Mouse (Mus musculus) stomach, embryonic 16.5 days (tissue): ENCODE results near the gene Grk3. TPM values are rescaled to one million over a fixed set of nuclear protein-coding genes. Genes with fewer than 3 reads are reported as not detected.

Experiments used
- ATAC-seq: fragments of 200-750 bp; cut with Nextera tagmentation; 2 replicates; pipeline ENCODE4 v1.8.0; 2017; ENCODE audit warnings: moderate number of reproducible peaks, moderate TSS enrichment; ENCODE audit not compliant: insufficient read depth, low FRiP score
- H3K27ac ChIP-seq: fragments of 300-500 bp; sonication (generic); 2 replicates; pipeline ENCODE4 v1.5.1; 2014; ENCODE audit warnings: low read length
- H3K27me3 ChIP-seq: fragments of 300-500 bp; sonication (generic); 2 replicates; pipeline ENCODE4 v1.6.1; 2014; ENCODE audit warnings: low read length, control low read depth, mixed read lengths; ENCODE audit not compliant: control insufficient read depth, insufficient read depth
- H3K36me3 ChIP-seq: fragments of 300-500 bp; sonication (generic); 2 replicates; pipeline ENCODE4 v1.6.1; 2014; ENCODE audit warnings: low read length; ENCODE audit not compliant: control insufficient read depth, insufficient read depth
- H3K4me1 ChIP-seq: fragments of 300-500 bp; sonication (generic); 2 replicates; pipeline ENCODE4 v1.6.1; 2014; ENCODE audit warnings: low read length, control low read depth, mixed read lengths; ENCODE audit not compliant: control insufficient read depth, insufficient read depth
- H3K4me2 ChIP-seq: fragments of 300-500 bp; sonication (generic); 2 replicates; pipeline ENCODE4 v1.6.1; 2014; ENCODE audit warnings: low read depth, low read length, mixed read lengths
- H3K4me3 ChIP-seq: fragments of 300-500 bp; sonication (generic); replicated peaks from 2 replicates; pipeline ENCODE4 v1.5.1; 2014; ENCODE audit warnings: mild to moderate bottlenecking, low read length
- H3K9ac ChIP-seq: fragments of 300-500 bp; sonication (generic); 2 replicates; pipeline ENCODE4 v1.6.1; 2014; ENCODE audit warnings: low read length
- H3K9me3 ChIP-seq: fragments of 300-500 bp; sonication (generic); replicated peaks from 2 replicates; pipeline ENCODE4 v1.6.1; 2016; ENCODE audit warnings: low read length, control low read depth; ENCODE audit not compliant: control insufficient read depth
- WGBS: fragments of 180-500 bp; shearing (Covaris S2); extraction: QIAGEN DNeasy Blood & Tissue Kit; methylation state at CpG from one replicate; pipeline ENCODE4 v1.1.7; 2014; 5-methylcytosine and 5-hydroxymethylcytosine counted together
- polyA plus RNA-seq: library from polyadenylated mRNA; unstranded; fragments of >200 nt; fragmentation: Nextera tagmentation; extraction: Ambion mirVana; gene quantifications from 2 replicates; pipeline ENCODE4 v1.2.1, GENCODE M21; 2015

The Grk3 gene
- polyA plus RNA-seq, 1 experiment from 2014 or later, result 14.9 TPM

- no peak overlapping the region for H3K9ac ChIP-seq
- no peaks in the 10 kb centered on the region for H3K9me3 ChIP-seq
- H3K27me3 ChIP-seq, result no peaks in the 10 kb centered on the region; the same call in 1 of the 2 replicates
- peak; percentile 29; the same call in 1 of the 2 replicates for ATAC-seq
- 0 out of 2 replicates have a peak, but pooled peaks cover 4% of the 10 kb centered on the region for H3K4me1 ChIP-seq
- no peak overlapping the region for H3K4me3 ChIP-seq
- 20% methylated on average over 4 of the region's 4 CpGs for WGBS
- no peak overlapping the region for H3K4me2 ChIP-seq
- no peak overlapping the region for H3K27ac ChIP-seq
- no peaks in the 10 kb centered on the region for H3K36me3 ChIP-seq
Measured at GRCm38 (mm10) chr5:112876846-112877390, 138.7 kb downstream of the Grk3 start.

GRCm38 (mm10) chr5:112872999-112873398, 142.6 kb downstream of the Grk3 start:
- no peak for ATAC-seq

GRCm38 (mm10) chr5:112870729-112871128, 144.9 kb downstream of the Grk3 start:
- Histone ChIP-seq H3K9me3 (no peaks in the 10 kb centered on the region), H3K36me3 (no peaks in the 10 kb centered on the region), H3K4me1 (no peaks in the 10 kb centered on the region), H3K27ac (no peak overlapping the region), H3K9ac (no peak overlapping the region), H3K4me3 (no peak overlapping the region), H3K4me2 (no peak overlapping the region), H3K27me3 (no peaks in the 10 kb centered on the region; the same call in 1 of the 2 replicates)
- WGBS, result 20% methylated on average over 9 of the region's 9 CpGs
- ATAC-seq, result 0 out of 2 replicates have a peak, but pooled peaks have one; percentile 22

More at GRCm38 (mm10) chr5:112872999-112873398, 142.6 kb downstream of the Grk3 start:
- WGBS, result 65% methylated on average over 6 of the region's 6 CpGs
- Histone ChIP-seq H3K27ac (no peak overlapping the region), H3K9me3 (no peaks in the 10 kb centered on the region), H3K9ac (no peak overlapping the region), H3K27me3 (no peaks in the 10 kb centered on the region; the same call in 1 of the 2 replicates), H3K4me2 (no peak overlapping the region), H3K4me1 (0 out of 2 replicates have a peak, but pooled peaks cover 3% of the 10 kb centered on the region), H3K4me3 (no peak overlapping the region), H3K36me3 (no peaks in the 10 kb centered on the region)

GRCm38 (mm10) chr5:112868620-112869019, 147.0 kb downstream of the Grk3 start:
- Histone ChIP-seq H3K9ac (no peak overlapping the region), H3K27me3 (no peaks in the 10 kb centered on the region; the same call in 1 of the 2 replicates), H3K27ac (no peak overlapping the region), H3K4me2 (no peak overlapping the region), H3K9me3 (no peaks in the 10 kb centered on the region), H3K4me3 (no peak overlapping the region), H3K4me1 (no peaks in the 10 kb centered on the region), H3K36me3 (no peaks in the 10 kb centered on the region)
- ATAC-seq, result no peak
- WGBS, result 64% methylated on average over 5 of the region's 5 CpGs

GRCm38 (mm10) chr5:112864719-112865367, 150.7 kb downstream of the Grk3 start:
- H3K9ac ChIP-seq, result no peak overlapping the region
- H3K36me3 ChIP-seq, result no peaks in the 10 kb centered on the region
- H3K27ac ChIP-seq, result no peak overlapping the region
- no peak for ATAC-seq
- no peak overlapping the region for H3K4me3 ChIP-seq
- H3K4me1 ChIP-seq, result no peaks in the 10 kb centered on the region
- no peak overlapping the region for H3K4me2 ChIP-seq
- no peaks in the 10 kb centered on the region for H3K9me3 ChIP-seq
- WGBS, result 49% methylated on average over 4 of the region's 4 CpGs
- no peaks in the 10 kb centered on the region; the same call in 1 of the 2 replicates for H3K27me3 ChIP-seq

Other genes starting within 250 kb of the Grk3 start
- gene Myo18b, start 119.4 kb downstream of the Grk3 start, polyA plus RNA-seq, result 0.42 and 2.1 TPM in 2 replicates
- gene Crybb2, start 54.3 kb upstream of the Grk3 start, polyA plus RNA-seq, result not detected in 2 replicates
- 0.85 and 1.2 TPM in 2 replicates for gene Crybb3, start 65.8 kb upstream of the Grk3 start, polyA plus RNA-seq
- 14.9 TPM in 2 replicates for gene 2900026A02Rik, start 205.4 kb upstream of the Grk3 start, polyA plus RNA-seq
- gene Tmem211, start 211.1 kb upstream of the Grk3 start, polyA plus RNA-seq, result 1.3 and 1.5 TPM in 2 replicates